Comparison of ENCODE assay signal across 20 mouse cellular contexts in the genomic region with DNA sequence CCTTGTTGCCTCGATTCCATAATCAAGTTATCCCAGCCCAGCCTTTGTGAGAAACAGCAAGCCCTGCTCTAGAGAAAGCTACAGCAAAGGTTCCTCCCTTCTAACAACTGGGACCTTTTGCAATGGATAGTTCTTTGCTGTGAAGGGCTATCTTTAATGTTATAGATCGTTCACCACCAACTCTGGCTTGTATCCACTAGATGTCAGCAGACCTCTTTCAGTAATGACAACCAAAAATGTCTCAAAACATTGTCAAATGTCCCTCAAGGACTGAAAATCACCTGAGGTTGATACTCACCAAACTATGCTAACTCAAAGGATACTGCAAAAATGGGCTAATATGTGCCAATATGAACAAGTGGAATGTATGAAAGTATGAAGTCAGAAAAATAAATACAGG. TPM values are rescaled to one million over a fixed set of nuclear protein-coding genes. Genes with fewer than 3 reads are reported as not detected.
DNase-seq lines count a peak whose midpoint lies in the region; ATAC-seq and TF ChIP-seq lines count a peak whose summit lies in the region.
"Had no signal": no experiment of that assay in that cellular context is flagged by ENCODE, and none has a peak within 500 bp of the region (broad histone marks: within the 10 kb centered on the region; RNA-seq: fewer than 3 reads in every experiment).

No protein-coding gene starts in this region.

- ATAC-seq in heart, postnatal 0 days (ENCODE audit: insufficient read depth, low read depth) = no peak
- ATAC-seq in midbrain, embryonic 14.5 days (ENCODE audit: low FRiP score, low TSS enrichment) = no peak
- ATAC-seq in midbrain, embryonic 15.5 days (replicated peaks) = no peak
- ATAC-seq in neural tube, embryonic 15.5 days (ENCODE audit: low FRiP score) = no peak
- ATAC-seq: inflammation-experienced regulatory T-cells, adult 6 months had no signal

- H3K9ac ChIP-seq in heart, postnatal 0 days (replicated peaks; ENCODE audit: low read depth, low read length) = no peak overlapping the region
- no peak overlapping the region for H3K9ac ChIP-seq in midbrain, embryonic 14.5 days (replicated peaks; ENCODE audit: low read length)
- H3K9ac ChIP-seq in midbrain, embryonic 15.5 days = no peak overlapping the region
- H3K9ac ChIP-seq in neural tube, embryonic 15.5 days (replicated peaks) = no peak overlapping the region
- H3K9ac ChIP-seq: limb, embryonic 12.5 days had no signal

- H3K4me1 ChIP-seq in heart, postnatal 0 days (ENCODE audit: control insufficient read depth, insufficient read depth) = peaks cover 9% of the 10 kb centered on the region
- H3K4me1 ChIP-seq in midbrain, embryonic 14.5 days (ENCODE audit: control insufficient read depth, insufficient read depth, low read length) = peaks cover 11% of the 10 kb centered on the region
- peaks cover 11% of the 10 kb centered on the region for H3K4me1 ChIP-seq in midbrain, embryonic 15.5 days
- H3K4me1 ChIP-seq in brown adipose tissue, adult 24 weeks (ENCODE audit: control insufficient read depth, insufficient read depth, insufficient read length, low read length) = no peaks in the 10 kb centered on the region
- peaks cover 12% of the 10 kb centered on the region for H3K4me1 ChIP-seq in neural tube, embryonic 15.5 days

- no peak overlapping the region for H3K4me3 ChIP-seq in heart, postnatal 0 days (ENCODE audit: low read depth, low read length)
- H3K4me3 ChIP-seq in midbrain, embryonic 14.5 days (replicated peaks; ENCODE audit: low read depth, low read length) = no peak overlapping the region
- H3K4me3 ChIP-seq in midbrain, embryonic 15.5 days = no peak overlapping the region
- no peak overlapping the region for H3K4me3 ChIP-seq in brown adipose tissue, adult 24 weeks (ENCODE audit: insufficient read depth, low read depth, low read length)
- H3K4me3 ChIP-seq in neural tube, embryonic 15.5 days (replicated peaks) = no peak overlapping the region
- H3K4me3 ChIP-seq: embryonic facial prominence, embryonic 10.5 days; limb, embryonic 12.5 days; midbrain, embryonic 10.5 days had no signal

- 28% methylated on average over 2 of the region's 2 CpGs for WGBS in heart, postnatal 0 days
- 49% methylated on average over 2 of the region's 2 CpGs for WGBS in midbrain, embryonic 14.5 days
- WGBS in midbrain, embryonic 15.5 days = 42% methylated on average over 2 of the region's 2 CpGs
- 55% methylated on average over 2 of the region's 2 CpGs for WGBS in neural tube, embryonic 15.5 days

- DNase-seq in heart, postnatal 0 days (ENCODE audit: low spot score) = no peak
- no peak for DNase-seq in heart, adult 9 months (ENCODE audit: low spot score in 2 of 2)
- DNase-seq in midbrain, embryonic 14.5 days = peak; percentile 4
- DNase-seq in cerebellum, postnatal 25 days = no peak
- DNase-seq in heart, postnatal 36 days = no peak
- DNase-seq: adrenal gland, postnatal 10 days; cerebellum, postnatal 14 days; kidney, postnatal 10 days; lung, adult 2 months had no signal

- no peaks in the 10 kb centered on the region for H3K27me3 ChIP-seq in heart, postnatal 0 days (ENCODE audit: control insufficient read depth, insufficient read depth, low read length)
- no peaks in the 10 kb centered on the region for H3K27me3 ChIP-seq in midbrain, embryonic 14.5 days (ENCODE audit: control insufficient read depth, insufficient read depth, low read length)
- no peaks in the 10 kb centered on the region for H3K27me3 ChIP-seq in midbrain, embryonic 15.5 days (replicated peaks)
- H3K27me3 ChIP-seq in neural tube, embryonic 15.5 days (replicated peaks) = no peaks in the 10 kb centered on the region
- H3K27me3 ChIP-seq: limb, embryonic 12.5 days had no signal

- TF ChIP-seq CTCF in heart, postnatal 0 days (IDR thresholded peaks at IDR 0.05; ENCODE audit: low read depth) = peak; percentile 30; the same call in 1 of the 2 replicates

- H3K4me2 ChIP-seq in heart, postnatal 0 days (ENCODE audit: low read depth, low read length) = no peak overlapping the region
- no peak overlapping the region for H3K4me2 ChIP-seq in midbrain, embryonic 14.5 days (ENCODE audit: low read length)
- H3K4me2 ChIP-seq in midbrain, embryonic 15.5 days = no peak overlapping the region
- H3K4me2 ChIP-seq in neural tube, embryonic 15.5 days = no peak overlapping the region
- H3K4me2 ChIP-seq: limb, embryonic 12.5 days had no signal

- intact Hi-C loops in heart, postnatal 36 days (cut with DNase I) = no loop called here

- TF ChIP-seq EP300 in heart, postnatal 0 days (IDR thresholded peaks at IDR 0.05; ENCODE audit: low read depth) = no peak

- H3K36me3 ChIP-seq in heart, postnatal 0 days (replicated peaks; ENCODE audit: control insufficient read depth, insufficient read depth, low read length) = no peaks in the 10 kb centered on the region
- H3K36me3 ChIP-seq in midbrain, embryonic 14.5 days (ENCODE audit: control insufficient read depth, insufficient read depth, low read length) = no peaks in the 10 kb centered on the region
- H3K36me3 ChIP-seq in midbrain, embryonic 15.5 days (replicated peaks) = no peaks in the 10 kb centered on the region
- H3K36me3 ChIP-seq in neural tube, embryonic 15.5 days = no peaks in the 10 kb centered on the region
- H3K36me3 ChIP-seq: embryonic facial prominence, embryonic 10.5 days; limb, embryonic 12.5 days; midbrain, embryonic 10.5 days had no signal

- H3K9me3 ChIP-seq in heart, postnatal 0 days (replicated peaks; ENCODE audit: control insufficient read depth, low read length) = no peaks in the 10 kb centered on the region
- no peaks in the 10 kb centered on the region for H3K9me3 ChIP-seq in midbrain, embryonic 14.5 days (ENCODE audit: control insufficient read depth, low read length)
- H3K9me3 ChIP-seq in midbrain, embryonic 15.5 days = no peaks in the 10 kb centered on the region
- no peaks in the 10 kb centered on the region for H3K9me3 ChIP-seq in neural tube, embryonic 15.5 days (replicated peaks)
- H3K9me3 ChIP-seq: embryonic facial prominence, embryonic 10.5 days; limb, embryonic 12.5 days; midbrain, embryonic 10.5 days had no signal

- no peak overlapping the region for H3K27ac ChIP-seq in heart, postnatal 0 days (ENCODE audit: low read depth)
- no peak overlapping the region for H3K27ac ChIP-seq in midbrain, embryonic 14.5 days (replicated peaks; ENCODE audit: low read depth, low read length)
- H3K27ac ChIP-seq in midbrain, embryonic 15.5 days = no peak overlapping the region
- H3K27ac ChIP-seq in brown adipose tissue, adult 24 weeks (replicated peaks; ENCODE audit: low read depth, low read length) = peak overlapping the region; percentile 36; the same call in 1 of the 2 replicates
- no peak overlapping the region for H3K27ac ChIP-seq in neural tube, embryonic 15.5 days (replicated peaks)
- H3K27ac ChIP-seq: embryonic facial prominence, embryonic 10.5 days; limb, embryonic 12.5 days; midbrain, embryonic 10.5 days had no signal

RNA-seq across cellular contexts. Expression of gene Exoc1, which starts 3.3 kb away (rescaled TPM):
- 13.0 and 23.5 TPM in 2 replicates for total RNA-seq in heart, postnatal 0 days (2014; rRNA removed; ENCODE audit: low replicate concordance)
- 12.9 and 13.6 TPM in 2 replicates for polyA plus RNA-seq in heart, postnatal 0 days (2015; fragmentation: Nextera tagmentation; extraction: Ambion mirVana)
- polyA plus RNA-seq in midbrain, embryonic 14.5 days (2014; fragmentation: Nextera tagmentation; extraction: Ambion mirVana) = 56.3 and 75.8 TPM in 2 replicates
- polyA plus RNA-seq in midbrain, embryonic 15.5 days (2015; fragmentation: Nextera tagmentation; extraction: Ambion mirVana) = 60.6 and 63.2 TPM in 2 replicates
- polyA plus RNA-seq in brown adipose tissue, adult 24 weeks (2012; ENCODE audit: insufficient read depth, insufficient read length, missing spikeins) = 9.6 and 12.7 TPM in 2 replicates
- 45.9 and 53.9 TPM in 2 replicates for polyA plus RNA-seq in neural tube, embryonic 15.5 days (2015; fragmentation: Nextera tagmentation; extraction: Ambion mirVana)
- 10 to 100 TPM; 11.9 to 15.2 TPM for total RNA-seq in heart, postnatal 36 days (2021)

RNA-seq across cellular contexts. Expression of gene Gm7271, which starts 42.0 kb away (rescaled TPM):
- total RNA-seq in heart, postnatal 0 days (2014; rRNA removed; ENCODE audit: low replicate concordance) = not detected in 2 replicates
- polyA plus RNA-seq in heart, postnatal 0 days (2015; fragmentation: Nextera tagmentation; extraction: Ambion mirVana) = not detected in 2 replicates
- polyA plus RNA-seq in midbrain, embryonic 14.5 days (2014; fragmentation: Nextera tagmentation; extraction: Ambion mirVana) = 0.36 TPM in 1 of 2 replicates, not detected in the other
- polyA plus RNA-seq in midbrain, embryonic 15.5 days (2015; fragmentation: Nextera tagmentation; extraction: Ambion mirVana) = 0.50 TPM in 1 of 2 replicates, not detected in the other
- polyA plus RNA-seq in brown adipose tissue, adult 24 weeks (2012; ENCODE audit: insufficient read depth, insufficient read length, missing spikeins) = not detected in 2 replicates
- 7.3 and 9.8 TPM in 2 replicates for polyA plus RNA-seq in neural tube, embryonic 15.5 days (2015; fragmentation: Nextera tagmentation; extraction: Ambion mirVana)
- not detected for total RNA-seq in heart, postnatal 36 days (2021)
- total RNA-seq: adrenal gland, postnatal 10 days had no signal
- polyA plus RNA-seq: gonadal fat pad, adult 2 months; heart, embryonic 16.5 days; inflammation-experienced regulatory T-cells, adult 6 months; limb, embryonic 12.5 days; lung, adult 2 months; stomach, embryonic 16.5 days; urinary bladder, adult 2 months had no signal
